Mouse (Mus musculus): ENCODE measurements around the gene Mall. TPM values are rescaled to one million over a fixed set of nuclear protein-coding genes. Genes with fewer than 3 reads are reported as not detected.

Mall gene
- total RNA-seq, 2 experiments from 2014 or later: not detected

DNA sequence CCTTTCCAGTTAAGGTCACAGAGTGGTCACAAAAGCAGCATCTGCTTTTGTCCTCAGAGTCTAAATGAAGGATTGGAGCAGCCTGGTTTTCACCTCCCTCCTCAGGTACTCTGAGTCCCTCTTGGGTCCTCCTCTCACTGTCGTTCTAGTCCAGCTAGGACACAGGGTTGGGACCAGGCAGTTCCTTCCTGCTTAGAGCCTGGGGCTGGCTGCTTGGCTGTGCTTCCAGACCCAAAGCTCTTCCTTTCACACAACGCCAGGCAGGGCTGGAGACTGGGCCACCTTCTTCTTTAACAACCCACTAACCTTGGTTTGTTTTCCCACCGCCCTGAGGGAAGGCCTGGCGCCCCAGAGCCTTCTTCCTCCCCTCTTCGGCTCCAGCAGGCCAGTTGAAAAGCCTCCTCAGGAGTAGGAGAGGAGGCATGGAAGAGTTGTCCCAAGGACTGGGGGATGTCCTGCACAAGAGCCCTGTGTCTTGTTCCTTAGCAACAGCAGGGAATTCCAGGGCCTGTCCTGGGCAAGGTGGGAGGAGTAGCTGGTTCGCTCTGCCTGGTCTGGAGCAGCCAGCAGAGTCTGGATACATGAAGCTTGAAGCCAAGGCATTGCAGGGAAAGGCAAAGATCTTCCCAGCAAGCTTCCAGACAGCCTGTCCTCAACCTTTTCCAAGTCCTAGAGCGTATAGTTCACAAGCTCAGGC lies 717 bp upstream of the Mall start:
- no peak for ATAC-seq (ENCODE audit: poor library complexity, severe bottlenecking)

DNA sequence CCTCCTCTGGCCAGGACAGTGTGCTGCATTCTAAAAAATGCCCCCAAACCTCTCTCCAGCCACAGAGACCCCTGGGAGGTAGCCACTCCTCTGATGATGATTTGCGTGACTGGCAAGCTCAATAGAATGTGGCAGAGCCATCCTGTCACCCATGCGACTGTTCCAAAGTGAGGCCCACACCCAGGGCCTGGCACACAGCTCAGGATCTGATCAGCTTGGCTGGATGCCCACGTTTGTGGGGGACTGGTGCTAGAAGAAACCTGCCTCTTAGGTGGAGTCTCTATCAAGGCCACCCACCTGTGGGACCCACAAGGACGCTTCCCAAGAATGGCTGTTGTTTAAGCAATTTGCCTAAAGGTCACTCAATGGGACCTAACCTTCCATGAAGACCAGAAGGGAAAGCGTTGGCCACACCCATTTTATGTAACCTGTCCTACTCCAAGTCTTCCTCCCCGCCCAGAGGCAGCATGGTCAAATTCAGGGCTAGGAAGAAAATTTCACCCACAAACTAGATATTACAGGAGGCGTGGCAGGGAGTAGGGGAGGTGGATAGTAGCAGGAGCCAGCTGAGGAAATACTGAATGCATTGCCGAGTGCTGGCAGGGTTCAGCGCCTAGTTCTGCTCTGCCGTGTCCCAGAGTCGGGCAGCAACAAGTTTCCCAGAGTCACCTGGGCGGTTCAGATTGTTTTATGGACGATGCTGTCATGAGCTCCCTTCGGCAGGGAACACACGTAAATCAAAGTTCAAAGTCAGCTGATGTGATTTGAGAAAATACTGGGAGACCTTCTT lies 876 bp downstream of the Mall start:
- ATAC-seq (ENCODE audit: poor library complexity, severe bottlenecking): no peak

DNA sequence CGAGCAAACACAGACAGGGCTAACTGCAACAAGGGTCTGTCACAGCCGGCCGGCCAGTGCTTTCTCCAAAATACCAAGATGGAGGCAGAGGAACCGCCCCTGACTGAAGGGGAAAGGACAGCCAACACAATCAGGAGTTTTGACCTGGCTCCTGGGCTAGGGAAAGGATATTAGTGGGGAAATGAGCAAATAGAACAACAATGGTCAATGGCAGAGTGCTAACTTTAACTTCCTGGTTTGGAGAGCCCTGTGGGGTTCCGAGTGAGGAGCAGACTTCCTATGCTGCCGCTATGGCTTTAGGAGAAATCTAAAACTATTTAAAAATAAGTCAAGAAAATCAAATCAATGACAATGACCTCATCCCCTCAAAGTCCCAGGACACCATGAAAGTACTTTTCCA lies 1.6 kb downstream of the Mall start:
- ATAC-seq (ENCODE audit: poor library complexity, severe bottlenecking): no peak

DNA sequence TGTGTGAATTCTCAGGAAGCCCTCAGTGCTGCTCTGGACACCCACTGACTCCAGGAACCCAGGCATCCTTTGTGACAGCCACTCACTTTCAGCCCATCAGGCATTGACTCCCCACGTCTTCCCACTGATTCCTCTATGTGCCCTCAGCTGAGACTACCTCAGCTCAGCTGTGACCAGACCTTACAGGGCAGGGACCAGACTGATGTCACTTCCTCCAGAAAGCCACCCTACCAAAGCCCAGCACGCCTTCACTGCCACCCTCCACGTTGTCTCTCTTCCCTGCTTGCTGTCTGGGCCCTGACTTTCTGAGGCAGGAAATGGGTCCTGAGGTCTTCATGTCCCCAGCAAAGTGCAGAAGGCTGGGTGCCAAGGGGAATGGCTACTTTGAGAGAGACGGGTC lies 6.5 kb downstream of the Mall start:
- peak; percentile 62 for ATAC-seq (ENCODE audit: poor library complexity, severe bottlenecking)

DNA sequence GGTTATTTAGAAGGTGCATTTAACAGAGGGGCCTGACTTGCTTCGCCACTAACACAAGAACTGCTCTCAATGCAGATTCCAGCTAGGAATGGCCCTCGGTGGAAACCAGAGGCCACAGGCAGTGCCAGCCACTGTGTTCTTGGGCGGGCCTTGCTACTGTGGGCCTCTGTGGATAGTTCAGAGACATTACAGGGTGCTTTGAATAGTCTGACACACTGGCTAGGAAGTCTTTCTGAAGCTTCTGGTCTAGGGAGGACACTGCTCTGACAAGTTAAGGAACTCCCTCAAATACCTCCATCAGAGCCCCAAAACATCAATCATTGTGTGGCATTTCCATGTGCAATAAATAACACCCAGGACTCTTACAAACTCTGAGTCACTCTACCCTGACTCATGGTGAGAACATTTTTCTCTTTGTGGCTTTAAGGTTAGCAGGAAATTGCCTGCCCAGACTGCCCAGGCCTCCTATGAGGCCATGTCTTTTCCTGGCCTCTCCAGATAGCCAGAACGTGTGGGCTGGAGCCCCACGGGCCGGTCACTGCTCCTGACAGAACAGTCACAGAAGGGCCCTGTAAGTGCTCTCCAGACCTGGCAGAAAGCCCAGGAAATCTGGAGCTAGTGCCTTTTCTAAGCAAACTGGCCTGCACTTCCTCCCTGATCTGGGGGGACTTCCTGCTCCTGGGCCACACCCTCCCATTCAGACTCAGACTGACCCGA lies 7.4 kb downstream of the Mall start:
- ATAC-seq (ENCODE audit: poor library complexity, severe bottlenecking): 0 out of 2 replicates have a peak, but pooled peaks have one; percentile 26

DNA sequence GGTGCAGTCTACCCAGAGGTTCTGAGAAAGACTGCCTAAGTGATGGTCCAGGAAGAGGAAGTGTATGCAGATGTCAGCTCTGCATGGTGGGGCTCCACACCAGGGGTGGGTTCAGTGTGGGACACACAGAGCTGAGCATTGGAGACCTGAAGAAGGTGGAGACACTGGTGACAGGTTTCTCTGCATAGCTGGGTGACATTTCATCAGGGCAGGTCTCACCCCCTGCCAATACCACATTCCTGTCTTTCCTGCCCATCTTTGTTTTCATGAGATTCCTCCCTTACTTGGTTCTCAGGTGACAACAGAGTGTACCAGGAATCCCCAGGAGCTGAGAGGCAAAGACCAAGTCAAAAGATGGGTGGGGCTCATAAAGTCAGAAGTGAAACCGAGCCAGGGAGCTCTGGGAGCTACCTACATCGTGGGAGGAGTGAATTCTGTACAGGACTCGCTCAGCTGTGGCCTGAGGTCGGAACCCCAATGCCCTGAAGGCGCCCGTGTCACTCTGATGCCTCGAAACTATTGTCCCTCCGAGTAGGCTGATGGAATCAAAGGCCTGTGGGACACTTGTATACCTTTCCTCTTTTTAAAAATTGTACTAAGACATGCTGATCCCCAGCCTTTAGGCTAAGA lies 10.8 kb downstream of the Mall start:
- no peak for ATAC-seq (ENCODE audit: poor library complexity, severe bottlenecking)

DNA sequence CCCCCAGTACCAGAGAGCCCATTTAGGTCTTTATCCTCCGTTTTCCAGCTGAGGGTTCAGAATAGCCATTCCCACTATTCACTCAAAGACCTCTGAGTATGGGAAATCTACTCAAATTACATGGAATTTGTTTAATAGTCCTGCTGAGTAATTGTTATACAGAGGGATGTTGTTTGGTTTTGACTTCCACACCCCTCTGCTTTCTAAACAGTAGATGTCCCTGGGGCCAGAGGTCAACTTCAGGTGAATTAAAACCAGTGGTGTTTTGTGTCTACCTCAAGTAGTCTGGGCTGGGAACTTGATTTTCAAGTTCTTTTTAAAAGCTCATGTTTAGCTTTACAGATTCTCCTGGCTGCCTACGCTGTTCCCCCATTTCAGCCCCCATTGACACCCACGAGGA lies 15.0 kb downstream of the Mall start:
- no peak for ATAC-seq (ENCODE audit: poor library complexity, severe bottlenecking)

DNA sequence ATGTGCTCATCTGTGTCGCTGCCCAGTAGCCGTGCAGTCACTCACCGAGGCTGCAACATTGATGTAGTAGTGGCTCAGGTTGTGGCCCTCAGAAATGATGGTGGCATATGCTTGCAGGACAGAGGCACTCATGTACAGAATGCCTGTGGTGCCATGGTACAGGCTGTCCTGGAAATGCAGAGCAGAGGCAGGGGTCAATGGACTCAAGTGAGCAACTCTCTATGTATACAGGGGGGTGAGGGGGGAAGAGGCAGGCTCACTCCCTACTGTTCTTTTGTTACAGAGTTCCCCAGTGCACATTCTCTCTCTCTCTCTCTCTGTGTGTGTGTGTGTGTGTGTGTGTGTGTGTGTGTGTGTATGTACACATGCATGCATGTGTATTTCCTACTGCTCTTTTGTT lies 20.9 kb downstream of the Mall start:
- ATAC-seq (ENCODE audit: poor library complexity, severe bottlenecking): no peak

DNA sequence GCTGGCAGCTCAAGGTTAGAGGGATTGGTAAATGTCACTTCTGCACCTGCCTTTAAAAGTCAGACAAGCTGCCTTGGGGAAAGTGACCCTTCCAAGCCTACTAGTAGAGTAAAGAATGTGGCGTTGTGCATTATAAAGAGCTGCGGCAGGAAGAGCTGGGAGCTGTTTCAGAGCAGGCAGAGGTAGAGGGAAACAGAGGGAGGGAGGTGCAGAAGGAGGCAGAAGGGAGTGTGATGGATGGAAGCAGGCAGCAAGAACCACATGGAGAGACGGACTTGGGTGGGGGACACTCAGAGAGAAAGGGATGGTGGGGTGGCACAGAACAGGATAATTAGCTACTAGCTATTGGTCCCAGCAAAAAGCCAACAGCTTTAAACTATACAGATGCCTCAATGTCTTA lies 21.7 kb downstream of the Mall start:
- no peak for ATAC-seq (ENCODE audit: poor library complexity, severe bottlenecking)

DNA sequence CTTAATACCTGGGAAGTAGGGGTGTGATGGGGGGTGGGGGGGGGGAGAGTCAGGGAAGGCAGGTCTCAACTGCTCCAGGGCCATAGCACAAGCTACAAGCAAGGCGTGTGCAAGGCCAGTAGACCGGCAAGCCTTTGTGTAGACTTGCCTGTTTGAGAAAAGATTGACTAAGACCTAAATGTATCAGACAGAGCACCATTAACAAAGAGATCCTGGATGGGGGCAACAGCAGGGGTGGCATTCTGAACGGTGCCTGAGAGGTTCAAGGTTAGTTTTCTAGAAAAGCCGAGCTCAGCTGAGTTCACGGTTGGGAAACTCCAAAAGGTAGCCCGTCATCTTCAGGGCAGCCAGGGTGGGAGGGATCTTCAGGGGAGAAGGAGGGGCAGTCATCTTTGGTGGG lies 24.5 kb downstream of the Mall start:
- ATAC-seq (ENCODE audit: poor library complexity, severe bottlenecking): no peak

DNA sequence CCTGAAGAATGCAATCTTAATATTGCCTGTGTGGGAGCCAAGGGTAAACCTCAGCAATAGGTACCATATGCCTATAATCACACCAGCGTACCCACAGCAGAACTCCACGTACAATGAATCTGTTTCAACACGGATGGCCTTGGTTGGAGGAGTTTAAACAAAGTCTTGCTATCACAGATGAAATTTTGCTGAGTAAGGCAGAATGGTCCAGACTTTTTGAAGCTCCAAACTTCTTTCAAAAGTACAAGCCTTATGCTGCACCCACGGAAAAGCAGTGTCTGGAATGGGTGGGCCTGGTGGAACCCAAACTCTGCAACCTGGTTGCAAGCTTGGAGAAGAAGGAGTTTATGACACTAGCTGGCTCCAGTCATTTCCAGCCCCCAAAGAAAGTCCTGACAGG lies 40.5 kb downstream of the Mall start:
- ATAC-seq (ENCODE audit: poor library complexity, severe bottlenecking): no peak

DNA sequence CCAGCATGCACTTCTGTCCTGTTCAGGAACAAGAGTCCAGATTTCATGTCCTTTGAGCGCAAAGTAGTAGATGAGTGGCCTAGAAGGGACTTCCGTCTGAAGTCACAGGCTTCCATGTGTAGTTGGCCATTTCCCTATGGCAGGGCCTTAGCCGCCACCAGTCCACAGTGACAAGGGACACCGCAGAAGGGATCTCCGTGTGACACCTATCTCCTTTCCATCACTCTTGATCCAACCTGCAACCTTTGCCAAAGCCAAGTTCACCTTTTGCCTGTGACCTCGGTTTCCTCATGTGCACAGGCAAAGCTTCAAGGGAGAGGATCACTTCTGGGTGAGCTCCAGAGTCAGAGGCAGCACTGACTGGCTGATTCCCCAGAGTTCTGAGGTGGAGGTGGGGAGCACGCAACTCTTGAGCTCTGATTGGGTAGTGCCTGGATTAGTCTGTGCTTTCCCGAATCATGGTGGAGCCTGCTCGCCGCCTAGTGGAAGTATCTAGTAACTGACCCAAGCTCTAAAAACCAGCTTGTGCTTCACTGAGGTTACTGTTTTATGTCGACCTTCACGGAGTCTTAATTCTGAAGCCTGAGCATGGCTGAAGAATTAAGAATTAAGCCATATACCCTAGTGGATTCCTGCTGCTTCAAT lies 45.9 kb downstream of the Mall start:
- peak; percentile 49 for ATAC-seq (ENCODE audit: poor library complexity, severe bottlenecking)

DNA sequence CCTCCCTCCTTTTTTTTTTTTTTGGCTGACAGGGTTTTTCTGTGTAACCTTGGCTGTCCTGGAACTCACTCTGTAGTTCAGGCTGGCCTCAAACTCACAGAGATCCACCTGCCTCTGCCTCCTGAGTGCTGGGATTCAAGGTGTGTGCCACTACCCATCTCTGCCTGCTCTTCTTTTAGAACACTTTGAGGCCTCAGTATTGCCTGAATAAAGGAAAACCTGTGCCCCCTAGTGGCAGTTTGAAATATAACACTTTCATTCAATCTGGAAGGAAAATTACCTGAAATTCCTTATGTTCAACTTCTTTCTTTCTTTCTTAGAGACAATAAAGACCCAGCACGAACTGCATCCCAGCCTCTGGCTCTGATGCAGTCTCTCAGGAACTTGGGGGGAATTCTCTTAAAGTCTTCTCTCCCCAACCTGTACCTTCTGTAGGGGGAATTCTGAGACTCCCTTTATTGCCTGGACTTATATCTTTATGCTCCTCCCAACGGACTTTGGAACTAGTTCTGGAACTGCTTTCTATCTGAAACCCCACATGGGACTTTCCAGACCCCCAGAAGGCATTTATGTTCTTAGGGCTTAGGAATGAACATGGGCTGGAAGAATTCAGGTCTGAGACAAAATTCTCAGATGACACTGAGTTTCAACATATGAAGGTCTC lies 61.8 kb downstream of the Mall start:
- no peak for ATAC-seq (ENCODE audit: poor library complexity, severe bottlenecking)

DNA sequence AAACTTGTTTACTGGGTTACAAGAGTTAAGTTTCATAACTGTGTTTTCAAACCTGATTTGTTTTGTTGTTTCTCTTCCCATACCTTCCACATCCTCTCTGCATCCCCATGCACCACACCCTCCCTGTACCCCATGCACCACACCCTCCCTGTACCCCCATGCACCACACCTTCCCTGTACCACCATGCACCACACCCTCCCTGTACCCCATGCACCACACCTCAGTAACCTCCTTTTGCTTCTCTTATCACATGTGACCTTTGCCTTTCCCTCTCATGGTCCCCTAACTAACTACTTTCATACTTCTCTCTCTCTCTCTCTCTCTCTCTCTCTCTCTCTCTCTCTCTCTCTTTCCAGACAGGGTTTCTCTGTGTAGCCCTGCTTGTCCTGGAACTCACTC lies 62.7 kb downstream of the Mall start:
- ATAC-seq (ENCODE audit: poor library complexity, severe bottlenecking): no peak

DNA sequence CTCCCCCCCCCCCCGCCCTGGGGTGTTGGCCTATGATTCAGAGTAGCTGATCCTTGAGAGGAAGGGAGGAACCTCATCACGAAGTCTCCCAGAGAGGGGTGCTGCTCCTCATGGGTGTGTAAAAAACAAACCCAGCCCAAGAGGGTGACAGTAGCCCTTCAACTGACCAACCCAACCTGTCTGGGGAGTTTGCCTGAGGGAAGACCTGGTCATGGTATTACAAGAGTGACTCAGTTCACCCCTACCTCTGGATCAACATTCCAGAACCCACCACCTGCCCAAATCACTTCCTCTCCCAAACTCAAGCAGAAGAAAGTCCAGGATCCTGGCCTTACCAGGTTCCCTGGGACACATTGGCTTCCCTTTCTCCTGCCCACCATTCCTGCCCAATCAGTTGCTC lies 67.0 kb downstream of the Mall start:
- ATAC-seq (ENCODE audit: poor library complexity, severe bottlenecking): no peak

DNA sequence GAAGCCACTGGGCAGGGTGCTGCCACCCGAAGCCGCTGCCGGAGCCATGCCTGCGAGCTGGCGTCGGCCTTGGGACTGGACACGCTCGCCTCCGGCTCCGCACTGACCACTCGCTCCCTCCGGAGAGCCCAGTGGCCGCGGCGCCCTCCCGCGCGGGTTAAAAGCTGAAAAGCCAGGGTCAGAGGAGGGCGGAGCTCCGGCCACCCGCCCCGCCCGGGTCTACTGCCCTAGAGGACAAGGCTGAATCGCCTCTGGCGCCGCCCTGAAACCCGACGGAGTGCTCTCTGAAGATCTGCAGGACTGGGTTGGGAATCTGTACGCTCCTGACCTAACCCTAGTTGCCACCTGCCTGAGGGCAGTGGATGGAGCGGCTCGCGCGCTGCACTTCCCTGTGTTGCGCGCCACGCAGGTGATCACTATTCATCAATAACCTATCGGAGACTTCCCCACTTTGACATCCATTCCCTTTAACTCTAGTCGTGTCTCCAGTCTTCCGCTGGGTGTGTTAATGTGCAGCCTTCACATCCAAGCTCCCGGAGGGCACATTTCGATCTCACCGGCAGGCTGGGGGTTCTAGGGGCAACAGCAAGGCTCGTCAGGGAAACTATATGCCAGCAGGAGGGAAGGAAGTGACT lies 73.5 kb downstream of the Mall start, which contains the start of gene Mal:
Gene Mal (minus strand): TSS at position 610 of the 635 bp plus-strand sequence.
- ATAC-seq (ENCODE audit: poor library complexity, severe bottlenecking): no peak

DNA sequence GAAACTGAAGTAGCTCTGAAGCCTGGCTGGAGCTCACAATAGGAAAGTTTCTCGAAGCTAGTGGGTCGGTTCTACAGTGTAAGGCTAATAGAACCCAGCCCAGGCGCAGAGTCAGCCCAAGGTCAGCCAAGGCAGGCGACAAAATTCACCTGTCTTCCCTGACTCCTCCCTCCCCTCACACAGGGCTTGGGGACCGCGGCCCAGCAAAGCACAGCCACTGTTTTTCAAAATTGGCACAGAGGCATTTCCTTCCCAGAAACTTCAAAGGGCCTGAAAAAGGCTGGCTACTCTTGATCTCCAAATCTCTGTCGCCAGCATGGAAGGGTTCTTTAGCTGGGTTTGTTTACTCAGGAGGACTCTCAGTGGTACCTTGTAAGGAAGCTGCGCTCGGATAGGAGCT lies 74.3 kb downstream of the Mall start:
- no peak for ATAC-seq (ENCODE audit: poor library complexity, severe bottlenecking)

DNA sequence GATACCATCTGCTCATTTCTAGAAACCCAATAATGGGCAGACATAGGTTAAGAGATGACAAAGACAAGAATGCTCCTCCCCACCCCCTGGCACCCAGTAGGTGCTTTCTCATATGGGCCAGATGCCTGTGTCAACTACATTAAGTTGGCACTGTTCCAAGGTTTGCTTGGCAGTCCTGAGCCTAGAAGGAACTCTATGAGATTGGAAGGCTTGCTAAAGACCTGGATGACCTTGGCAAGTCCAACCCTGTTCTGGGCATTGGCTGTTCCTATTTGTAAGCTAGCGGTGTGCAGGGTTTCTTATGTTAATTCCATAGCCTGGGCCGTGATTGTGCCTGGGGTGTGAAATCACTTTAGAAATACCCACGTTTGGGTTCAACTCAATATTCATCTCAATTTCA lies 74.9 kb downstream of the Mall start:
- ATAC-seq (ENCODE audit: poor library complexity, severe bottlenecking): no peak

Data from megakaryocyte, adult 5-6 weeks (primary cell).